Mouse (Mus musculus) midbrain, postnatal 0 days (tissue): ENCODE measurements at regions not wholly inside any gene's neighbourhood (a gene's known extent, or its start where the extent isn't known, plus 50 kb on each side); places are given as distances from the start of the nearest gene placed in this dataset.

Source experiments
- ATAC-seq: fragments of 200-750 bp; cut with Nextera tagmentation; 2 replicates; pipeline ENCODE4 v1.8.0; 2017; ENCODE audit warnings: moderate number of reproducible peaks, mild to moderate bottlenecking, moderate TSS enrichment, moderate library complexity; ENCODE audit not compliant: low FRiP score
- DNase-seq: peaks from one replicate; pipeline ENCODE4 v3.0.0-alpha.2; 2015; ENCODE audit warnings: low spot score
- H3K27ac ChIP-seq: fragments of 300-500 bp; sonication (generic); 2 replicates; pipeline ENCODE4 v1.5.1; 2014; ENCODE audit warnings: low read depth, mild to moderate bottlenecking, low read length, mixed read lengths
- H3K27me3 ChIP-seq: fragments of 300-500 bp; sonication (generic); 2 replicates; pipeline ENCODE4 v1.6.1; 2014; ENCODE audit warnings: low read length, control low read depth, mixed read lengths; ENCODE audit not compliant: insufficient read depth
- H3K36me3 ChIP-seq: fragments of 300-500 bp; sonication (generic); 2 replicates; pipeline ENCODE4 v1.6.1; 2014; ENCODE audit warnings: low read length, control low read depth, mixed read lengths; ENCODE audit not compliant: insufficient read depth
- H3K4me1 ChIP-seq: fragments of 300-500 bp; sonication (generic); 2 replicates; pipeline ENCODE4 v1.6.1; 2014; ENCODE audit warnings: mild to moderate bottlenecking, control low read depth, antibody characterized with exemption, low read length, mixed read lengths; ENCODE audit not compliant: insufficient read depth
- H3K4me2 ChIP-seq: fragments of 300-500 bp; sonication (generic); 2 replicates; pipeline ENCODE4 v1.6.1; 2014; ENCODE audit warnings: low read depth, mild to moderate bottlenecking, low read length, mixed read lengths; ENCODE audit not compliant: poor library complexity, severe bottlenecking
- H3K4me3 ChIP-seq: fragments of 300-500 bp; sonication (generic); 2 replicates; pipeline ENCODE4 v1.5.1; 2014; ENCODE audit warnings: low read depth, mild to moderate bottlenecking, low read length, moderate library complexity
- H3K9ac ChIP-seq: fragments of 300-500 bp; sonication (generic); replicated peaks from 2 replicates; pipeline ENCODE4 v1.6.1; 2014; ENCODE audit warnings: mild to moderate bottlenecking, low read length, moderate library complexity, mixed read lengths; ENCODE audit not compliant: poor library complexity, severe bottlenecking
- H3K9me3 ChIP-seq: fragments of 300-500 bp; sonication (generic); 2 replicates; pipeline ENCODE4 v1.6.1; 2016; ENCODE audit warnings: low read length, control low read depth
- CTCF ChIP-seq: IDR thresholded peaks from 2 replicates; pipeline ENCODE4 v1.5.1; 2016; ENCODE audit warnings: antibody characterized with exemption, mild to moderate bottlenecking
- WGBS: fragments of 180-500 bp; shearing (Covaris S2); extraction: QIAGEN DNeasy Blood & Tissue Kit; methylation state at CpG from one replicate; pipeline ENCODE4 v1.1.7; 2014; 5-methylcytosine and 5-hydroxymethylcytosine counted together

- ATAC-seq (no peak), DNase-seq (no peak)
- TF ChIP-seq CTCF: no peak
- H3K4me1 ChIP-seq: no peaks in the 10 kb centered on the region
- 83% methylated on average over 6 of the region's 6 CpGs for WGBS
- no peaks in the 10 kb centered on the region for H3K9me3 ChIP-seq
- H3K9ac ChIP-seq: no peak overlapping the region
- no peak overlapping the region for H3K27ac ChIP-seq
- H3K27me3 ChIP-seq: no peaks in the 10 kb centered on the region
- no peak overlapping the region for H3K4me2 ChIP-seq
- no peaks in the 10 kb centered on the region for H3K36me3 ChIP-seq
- no peak overlapping the region for H3K4me3 ChIP-seq
Observed at GRCm38 (mm10) chr14:104867540-104867939, 309.6 kb downstream of the Rbm26 start.

GRCm38 (mm10) chr14:104863881-104864280 is 313.2 kb downstream of the Rbm26 start:
- H3K4me1 ChIP-seq: no peaks in the 10 kb centered on the region
- DNase-seq: peak; percentile 29

DNA sequence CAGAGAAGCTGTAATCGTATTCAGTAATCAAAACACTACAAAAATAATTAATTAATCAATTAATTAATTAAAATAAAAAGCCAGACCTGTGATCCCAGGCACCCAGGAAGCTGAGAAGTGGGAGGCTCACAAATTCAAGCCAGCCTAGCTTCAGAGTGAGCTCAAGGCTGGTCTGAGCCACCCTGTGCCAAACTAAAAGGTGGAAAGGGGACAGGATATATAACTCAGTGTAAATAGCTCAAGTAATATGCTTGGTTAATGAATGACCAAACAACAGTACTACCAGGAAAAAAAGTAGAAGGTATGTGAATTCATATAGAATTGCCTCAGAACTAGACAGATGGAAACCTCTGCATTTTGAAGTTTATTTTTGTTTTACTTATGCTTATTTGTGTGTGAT is 321.2 kb downstream of the Rbm26 start:
- 65% methylated on average over 1 of the region's 1 CpGs for WGBS
- ATAC-seq (no peak), DNase-seq (no peak)
- no peak overlapping the region for H3K9ac ChIP-seq
- no peaks in the 10 kb centered on the region for H3K27me3 ChIP-seq
- no peak overlapping the region for H3K4me3 ChIP-seq
- H3K9me3 ChIP-seq: no peaks in the 10 kb centered on the region
- H3K4me1 ChIP-seq: no peaks in the 10 kb centered on the region
- H3K27ac ChIP-seq: no peak overlapping the region
- H3K36me3 ChIP-seq: no peaks in the 10 kb centered on the region
- no peak for TF ChIP-seq CTCF
- no peak overlapping the region for H3K4me2 ChIP-seq

More at GRCm38 (mm10) chr14:104863881-104864280, 313.2 kb downstream of the Rbm26 start:
- 71% methylated on average over 9 of the region's 9 CpGs for WGBS
- TF ChIP-seq CTCF: no peak
- Histone ChIP-seq H3K27ac (no peak overlapping the region), H3K27me3 (no peaks in the 10 kb centered on the region), H3K4me3 (no peak overlapping the region), H3K9me3 (no peaks in the 10 kb centered on the region), H3K36me3 (no peaks in the 10 kb centered on the region), H3K9ac (no peak overlapping the region), H3K4me2 (no peak overlapping the region)
- ATAC-seq: no peak

DNA sequence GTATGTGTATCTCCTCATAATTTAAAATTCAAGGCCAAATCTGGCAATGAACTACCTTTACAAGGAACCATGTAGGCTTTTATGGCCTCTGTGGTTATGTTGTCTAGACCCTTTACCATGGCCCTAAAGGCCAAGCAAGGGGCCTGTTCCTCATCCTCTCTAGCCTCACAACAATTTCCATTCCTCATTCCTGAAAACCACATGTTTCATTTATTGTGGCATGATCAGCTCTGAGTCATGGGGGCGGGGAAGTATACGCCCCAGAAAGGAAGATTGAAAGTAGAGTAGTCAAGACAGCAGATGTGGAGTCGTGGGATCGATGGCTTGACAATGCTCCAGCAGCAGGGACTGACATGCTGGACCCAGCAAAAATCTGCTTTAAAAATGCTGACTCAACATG is 326.8 kb upstream of the Rnf219 start:
- ATAC-seq (no peak), DNase-seq (no peak)
- Histone ChIP-seq H3K27me3 (no peaks in the 10 kb centered on the region), H3K27ac (no peak overlapping the region), H3K4me2 (no peak overlapping the region), H3K36me3 (no peaks in the 10 kb centered on the region), H3K9me3 (no peaks in the 10 kb centered on the region), H3K4me1 (no peaks in the 10 kb centered on the region), H3K9ac (no peak overlapping the region), H3K4me3 (no peak overlapping the region)
- 91% methylated on average over 4 of the region's 4 CpGs for WGBS
- TF ChIP-seq CTCF: no peak

GRCm38 (mm10) chr14:104827404-104827803 is 305.0 kb upstream of the Rnf219 start:
- ATAC-seq: no peak
- H3K4me2 ChIP-seq: no peak overlapping the region
- H3K36me3 ChIP-seq: no peaks in the 10 kb centered on the region
- TF ChIP-seq CTCF: no peak
- no peaks in the 10 kb centered on the region for H3K4me1 ChIP-seq
- H3K27ac ChIP-seq: no peak overlapping the region
- 47% methylated on average over 4 of the region's 4 CpGs for WGBS
- no peak for DNase-seq
- no peaks in the 10 kb centered on the region for H3K27me3 ChIP-seq
- no peak overlapping the region for H3K4me3 ChIP-seq
- H3K9ac ChIP-seq: no peak overlapping the region
- H3K9me3 ChIP-seq: no peaks in the 10 kb centered on the region

DNA sequence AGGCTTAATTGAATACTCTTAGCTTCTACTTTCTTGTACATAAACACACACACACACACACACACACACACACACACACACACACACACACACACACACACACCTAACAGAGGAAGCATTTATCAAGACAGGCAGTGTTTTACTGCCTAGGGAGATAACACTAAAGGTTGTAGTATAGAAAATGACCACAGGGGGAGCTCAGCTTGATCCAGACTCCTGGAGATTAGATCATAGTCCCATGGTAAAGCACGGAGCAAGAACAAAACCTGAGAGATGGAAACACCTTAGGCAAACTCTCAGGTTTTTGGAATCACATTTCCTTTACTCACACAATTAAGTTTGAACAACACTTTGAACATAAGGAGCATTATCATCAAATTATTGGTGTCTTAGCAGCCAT is 302.5 kb upstream of the Rnf219 start:
- peak; percentile 55 for TF ChIP-seq CTCF

More for the DNA sequence above, 302.5 kb upstream of the Rnf219 start:
- H3K36me3 ChIP-seq: no peaks in the 10 kb centered on the region
- DNase-seq: peak; percentile 44
- no peak overlapping the region for H3K4me3 ChIP-seq
- ATAC-seq: no peak
- 60% methylated on average over 1 of the region's 1 CpGs for WGBS
- H3K4me1 ChIP-seq: no peaks in the 10 kb centered on the region
- no peaks in the 10 kb centered on the region for H3K9me3 ChIP-seq
- no peaks in the 10 kb centered on the region for H3K27me3 ChIP-seq
- H3K27ac ChIP-seq: no peak overlapping the region
- no peak overlapping the region for H3K4me2 ChIP-seq
- no peak overlapping the region for H3K9ac ChIP-seq
